ENCODE assay signal across 8 mouse cellular contexts in genomic region chr4:149990212-149990953, GRCm38 (mm10). TPM values are rescaled to one million over a fixed set of nuclear protein-coding genes. Genes with fewer than 3 reads are reported as not detected.
A peak's percentile ranks its signal among the peaks of the same experiment; 100 is the strongest.
DNase-seq lines count a peak whose midpoint lies in the region; ATAC-seq and TF ChIP-seq lines count a peak whose summit lies in the region.

No protein-coding gene starts in this region.

- H3K4me1 ChIP-seq in midbrain, embryonic 10.5 days: peaks cover 33% of the 10 kb centered on the region
- peaks cover 17% of the 10 kb centered on the region for H3K4me1 ChIP-seq in midbrain, embryonic 16.5 days (ENCODE audit: control insufficient read depth, insufficient read depth, low read length)
- peaks cover 36% of the 10 kb centered on the region for H3K4me1 ChIP-seq in heart, embryonic 10.5 days
- peaks cover 32% of the 10 kb centered on the region for H3K4me1 ChIP-seq in kidney, postnatal 0 days (replicated peaks; ENCODE audit: insufficient read depth, low read length)
- H3K4me1 ChIP-seq in midbrain, postnatal 0 days (ENCODE audit: insufficient read depth, low read length): peaks cover 6% of the 10 kb centered on the region; the same call in 1 of the 2 replicates

- no peak for ATAC-seq in midbrain, embryonic 16.5 days
- ATAC-seq in kidney, postnatal 0 days (replicated peaks; ENCODE audit: low FRiP score, low read depth): peak; percentile 22; the same call in 1 of the 2 replicates
- peak; percentile 35; the same call in 1 of the 2 replicates for ATAC-seq in midbrain, postnatal 0 days (ENCODE audit: low FRiP score)

- no peak overlapping the region for H3K9ac ChIP-seq in midbrain, embryonic 16.5 days (ENCODE audit: low read depth, low read length)
- H3K9ac ChIP-seq in kidney, postnatal 0 days (ENCODE audit: low read depth, low read length): peak overlapping the region; percentile 50; the same call in 1 of the 2 replicates
- 0 out of 2 replicates have a peak overlapping the region, but pooled peaks have one; percentile 13 for H3K9ac ChIP-seq in midbrain, postnatal 0 days (replicated peaks; ENCODE audit: low read length, poor library complexity, severe bottlenecking)

- peaks cover 41% of the 10 kb centered on the region for H3K27me3 ChIP-seq in midbrain, embryonic 10.5 days (ENCODE audit: low read depth, poor library complexity, severe bottlenecking)
- H3K27me3 ChIP-seq in midbrain, embryonic 16.5 days (ENCODE audit: control insufficient read depth, insufficient read depth, low read depth, low read length): no peaks in the 10 kb centered on the region
- peaks cover 35% of the 10 kb centered on the region for H3K27me3 ChIP-seq in heart, embryonic 10.5 days (ENCODE audit: insufficient read depth, poor library complexity, severe bottlenecking)
- H3K27me3 ChIP-seq in kidney, postnatal 0 days (ENCODE audit: insufficient read depth, low read length): no peaks in the 10 kb centered on the region
- no peaks in the 10 kb centered on the region; the same call in 1 of the 2 replicates for H3K27me3 ChIP-seq in midbrain, postnatal 0 days (ENCODE audit: insufficient read depth, low read length)

- H3K4me2 ChIP-seq in midbrain, embryonic 16.5 days (ENCODE audit: low read length): no peak overlapping the region
- peak overlapping the region; percentile 19; the same call in 1 of the 2 replicates for H3K4me2 ChIP-seq in kidney, postnatal 0 days (ENCODE audit: low read length)
- no peak overlapping the region for H3K4me2 ChIP-seq in midbrain, postnatal 0 days (ENCODE audit: low read depth, low read length, poor library complexity, severe bottlenecking)

- H3K36me3 ChIP-seq in midbrain, embryonic 10.5 days: no peaks in the 10 kb centered on the region
- H3K36me3 ChIP-seq in midbrain, embryonic 16.5 days (ENCODE audit: control insufficient read depth, insufficient read depth, low read length): no peaks in the 10 kb centered on the region
- peaks cover 4% of the 10 kb centered on the region; the same call in 1 of the 2 replicates for H3K36me3 ChIP-seq in heart, embryonic 10.5 days
- peaks cover 7% of the 10 kb centered on the region; the same call in 1 of the 2 replicates for H3K36me3 ChIP-seq in kidney, postnatal 0 days (ENCODE audit: insufficient read depth, low read length)
- no peaks in the 10 kb centered on the region for H3K36me3 ChIP-seq in midbrain, postnatal 0 days (ENCODE audit: insufficient read depth, low read length)

- no peak overlapping the region for H3K4me3 ChIP-seq in midbrain, embryonic 10.5 days
- H3K4me3 ChIP-seq in midbrain, embryonic 16.5 days (ENCODE audit: low read depth, low read length): no peak overlapping the region
- H3K4me3 ChIP-seq in heart, embryonic 10.5 days: 0 out of 2 replicates have a peak overlapping the region, but pooled peaks have one; percentile 9
- no peak overlapping the region for H3K4me3 ChIP-seq in kidney, postnatal 0 days (replicated peaks; ENCODE audit: low read depth, low read length)
- no peak overlapping the region for H3K4me3 ChIP-seq in midbrain, postnatal 0 days (ENCODE audit: low read depth, low read length)

- TF ChIP-seq CTCF in kidney, postnatal 0 days (IDR thresholded peaks at IDR 0.05; ENCODE audit: low read depth): no peak
- TF ChIP-seq CTCF in midbrain, postnatal 0 days (IDR thresholded peaks at IDR 0.05): no peak

- DNase-seq in midbrain, embryonic 10.5 days (ENCODE audit: low spot score): peak; percentile 43
- DNase-seq in embryo, embryonic 11 days: peak; percentile 51
- DNase-seq in heart, embryonic 10.5 days (ENCODE audit: low spot score): no peak
- no peak for DNase-seq in kidney, postnatal 0 days (ENCODE audit: low spot score)
- peak; percentile 76 for DNase-seq in midbrain, postnatal 0 days (ENCODE audit: low spot score)
- DNase-seq in spleen, postnatal 10 days (ENCODE audit: low spot score in 2 of 2): no peak
- no peak for DNase-seq in left cerebral cortex, postnatal 14 days (ENCODE audit: low spot score in 2 of 2)

- H3K9me3 ChIP-seq in midbrain, embryonic 10.5 days (replicated peaks): no peaks in the 10 kb centered on the region
- H3K9me3 ChIP-seq in midbrain, embryonic 16.5 days (replicated peaks; ENCODE audit: control insufficient read depth, low read length, poor library complexity, severe bottlenecking): no peaks in the 10 kb centered on the region
- H3K9me3 ChIP-seq in heart, embryonic 10.5 days: no peaks in the 10 kb centered on the region
- no peaks in the 10 kb centered on the region for H3K9me3 ChIP-seq in kidney, postnatal 0 days (replicated peaks; ENCODE audit: low read length)
- H3K9me3 ChIP-seq in midbrain, postnatal 0 days (ENCODE audit: low read length): no peaks in the 10 kb centered on the region

- WGBS in midbrain, embryonic 10.5 days: 8% methylated on average over 8 of the region's 8 CpGs
- WGBS in midbrain, embryonic 16.5 days: 15% methylated on average over 8 of the region's 8 CpGs
- 15% methylated on average over 8 of the region's 8 CpGs for WGBS in heart, embryonic 10.5 days
- 16% methylated on average over 8 of the region's 8 CpGs for WGBS in kidney, postnatal 0 days
- WGBS in midbrain, postnatal 0 days: 13% methylated on average over 8 of the region's 8 CpGs

- intact Hi-C loops in left cerebral cortex, postnatal 14 days (cut with DNase I): no loop called here

- peak overlapping the region; percentile 69 for H3K27ac ChIP-seq in midbrain, embryonic 10.5 days (replicated peaks)
- H3K27ac ChIP-seq in midbrain, embryonic 16.5 days (ENCODE audit: low read length): no peak overlapping the region
- peak overlapping the region; percentile 74 for H3K27ac ChIP-seq in heart, embryonic 10.5 days
- peak overlapping the region; percentile 76 for H3K27ac ChIP-seq in kidney, postnatal 0 days
- H3K27ac ChIP-seq in midbrain, postnatal 0 days (ENCODE audit: low read depth, low read length): no peak overlapping the region

RNA-seq across cellular contexts. Expression of gene H6pd, which starts 18.4 kb away (rescaled TPM):
- 3.7 and 4.0 TPM in 2 replicates for polyA plus RNA-seq in midbrain, embryonic 10.5 days (2016; fragmentation: Nextera tagmentation; extraction: Ambion mirVana)
- polyA plus RNA-seq in midbrain, embryonic 16.5 days (2015; fragmentation: Nextera tagmentation; extraction: Ambion mirVana): 2.5 and 3.1 TPM in 2 replicates
- 5.8 and 9.0 TPM in 2 replicates for polyA plus RNA-seq in heart, embryonic 10.5 days (2016; fragmentation: Nextera tagmentation; extraction: Ambion mirVana)
- 27.2 and 27.8 TPM in 2 replicates for polyA plus RNA-seq in kidney, postnatal 0 days (2015; fragmentation: Nextera tagmentation; extraction: Ambion mirVana)
- 12.6 and 13.6 TPM in 2 replicates for total RNA-seq in midbrain, postnatal 0 days (2014; rRNA removed)
- 3.2 and 3.7 TPM in 2 replicates for polyA plus RNA-seq in midbrain, postnatal 0 days (2015; fragmentation: Nextera tagmentation; extraction: Ambion mirVana)
- 10 to 100 TPM; 11.4 to 14.2 TPM for total RNA-seq in left cerebral cortex, postnatal 14 days (2021)

RNA-seq across cellular contexts. Expression of gene Spsb1, which starts 35.5 kb away (rescaled TPM):
- polyA plus RNA-seq in midbrain, embryonic 10.5 days (2016; fragmentation: Nextera tagmentation; extraction: Ambion mirVana): 8.3 and 8.7 TPM in 2 replicates
- 3.8 and 5.1 TPM in 2 replicates for polyA plus RNA-seq in midbrain, embryonic 16.5 days (2015; fragmentation: Nextera tagmentation; extraction: Ambion mirVana)
- 3.9 and 9.2 TPM in 2 replicates for polyA plus RNA-seq in heart, embryonic 10.5 days (2016; fragmentation: Nextera tagmentation; extraction: Ambion mirVana)
- 10.7 and 11.6 TPM in 2 replicates for polyA plus RNA-seq in kidney, postnatal 0 days (2015; fragmentation: Nextera tagmentation; extraction: Ambion mirVana)
- 6.2 and 13.6 TPM in 2 replicates for total RNA-seq in midbrain, postnatal 0 days (2014; rRNA removed)
- polyA plus RNA-seq in midbrain, postnatal 0 days (2015; fragmentation: Nextera tagmentation; extraction: Ambion mirVana): 4.4 and 4.7 TPM in 2 replicates
- total RNA-seq in left cerebral cortex, postnatal 14 days (2021): 10 to 100 TPM; 17.7 to 19.6 TPM

Comparison
In these comparisons a context has a peak if more than half of its experiments do, and no peak if none do; other contexts are left out.
1. H3K27ac ChIP-seq: peak in midbrain, embryonic 10.5 days (single experiment), heart, embryonic 10.5 days (single experiment) and kidney, postnatal 0 days (single experiment); none in midbrain, embryonic 16.5 days (single experiment) and midbrain, postnatal 0 days (single experiment).
2. DNase-seq: peak in midbrain, embryonic 10.5 days (single experiment), embryo, embryonic 11 days (single experiment) and midbrain, postnatal 0 days (single experiment); none in heart, embryonic 10.5 days (single experiment), kidney, postnatal 0 days (single experiment), spleen, postnatal 10 days (0 of 2) and left cerebral cortex, postnatal 14 days (0 of 2).